Mouse (Mus musculus) embryonic facial prominence, embryonic 14.5 days (tissue): Measurements from ENCODE around the gene Sgca. TPM values are rescaled to one million over a fixed set of nuclear protein-coding genes. Genes with fewer than 3 reads are reported as not detected.
A peak's percentile ranks its signal among the peaks of the same experiment; 100 is the strongest.

ENCODE experiments used
- ATAC-seq: fragments of 200-750 bp; cut with Nextera tagmentation; 2 replicates; pipeline ENCODE4 v1.8.0; 2017; ENCODE audit warnings: low read depth, moderate number of reproducible peaks, moderate TSS enrichment
- DNase-seq: peaks from one replicate; pipeline ENCODE4 v3.0.0-alpha.2; 2015; ENCODE audit warnings: low spot score
- H3K27ac ChIP-seq: fragments of 300-500 bp; sonication (generic); replicated peaks from 2 replicates; pipeline ENCODE4 v1.5.1; 2014; ENCODE audit warnings: low read depth, mild to moderate bottlenecking, low read length, moderate library complexity
- H3K27me3 ChIP-seq: fragments of 300-500 bp; sonication (generic); replicated peaks from 2 replicates; pipeline ENCODE4 v1.6.1; 2014; ENCODE audit warnings: low read length; ENCODE audit not compliant: control insufficient read depth, insufficient read depth
- H3K36me3 ChIP-seq: fragments of 300-500 bp; sonication (generic); 2 replicates; pipeline ENCODE4 v1.6.1; 2014; ENCODE audit warnings: low read length, mixed read lengths; ENCODE audit not compliant: control insufficient read depth, insufficient read depth
- H3K4me1 ChIP-seq: fragments of 300-500 bp; sonication (generic); 2 replicates; pipeline ENCODE4 v1.6.1; 2014; ENCODE audit warnings: antibody characterized with exemption, low read length; ENCODE audit not compliant: control insufficient read depth, insufficient read depth
- H3K4me2 ChIP-seq: fragments of 300-500 bp; sonication (generic); 2 replicates; pipeline ENCODE4 v1.6.1; 2014; ENCODE audit warnings: low read depth, mild to moderate bottlenecking, low read length, moderate library complexity, mixed read lengths
- H3K4me3 ChIP-seq: fragments of 300-500 bp; sonication (generic); 2 replicates; pipeline ENCODE4 v1.5.1; 2014; ENCODE audit warnings: low read depth, mild to moderate bottlenecking, low read length
- H3K9ac ChIP-seq: fragments of 300-500 bp; sonication (generic); 2 replicates; pipeline ENCODE4 v1.6.1; 2014; ENCODE audit warnings: low read depth, mild to moderate bottlenecking, low read length, moderate library complexity, mixed read lengths
- H3K9me3 ChIP-seq: fragments of 300-500 bp; sonication (generic); 2 replicates; pipeline ENCODE4 v1.6.1; 2016; ENCODE audit warnings: low read length; ENCODE audit not compliant: control insufficient read depth
- WGBS: fragments of 180-500 bp; shearing (Covaris S2); extraction: QIAGEN DNeasy Blood & Tissue Kit; methylation state at CpG from one replicate; pipeline ENCODE4 v1.1.7; 2014; 5-methylcytosine and 5-hydroxymethylcytosine counted together
- polyA plus RNA-seq: library from polyadenylated mRNA; unstranded; fragments of >200 nt; fragmentation: Nextera tagmentation; extraction: Ambion mirVana; gene quantifications from 2 replicates; pipeline ENCODE4 v1.2.1, GENCODE M21; 2014

The Sgca gene
- polyA plus RNA-seq, 1 experiment from 2014 or later = 18.6 TPM

DNA sequence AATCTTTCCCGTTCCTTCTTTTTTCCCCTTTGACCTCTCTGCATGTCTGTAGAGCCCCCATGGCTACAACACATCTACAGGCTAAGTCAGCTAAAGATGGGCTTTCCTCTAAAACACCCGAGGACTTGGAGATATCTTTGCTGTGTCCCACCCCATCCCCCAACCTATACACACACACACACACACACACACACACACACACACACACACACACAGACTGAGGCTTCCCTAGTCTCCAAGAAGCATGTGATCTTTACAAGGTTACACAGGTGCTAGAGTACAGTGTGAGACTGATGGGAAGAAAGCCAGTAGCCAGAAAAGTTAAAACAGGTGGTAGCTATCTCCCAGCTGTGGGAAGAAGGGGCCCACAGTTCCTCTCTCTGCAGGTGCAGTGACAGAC is 10.3 kb upstream of the Sgca start:
- no peaks in the 10 kb centered on the region for H3K36me3 ChIP-seq
- WGBS = 37% methylated on average over 2 of the region's 2 CpGs
- H3K27me3 ChIP-seq = no peaks in the 10 kb centered on the region
- peaks cover 27% of the 10 kb centered on the region for H3K4me1 ChIP-seq
- no peak overlapping the region for H3K4me2 ChIP-seq
- DNase-seq (no peak), ATAC-seq (no peak)
- H3K9me3 ChIP-seq = no peaks in the 10 kb centered on the region
- no peak overlapping the region for H3K4me3 ChIP-seq
- H3K9ac ChIP-seq = no peak overlapping the region
- H3K27ac ChIP-seq = no peak overlapping the region

DNA sequence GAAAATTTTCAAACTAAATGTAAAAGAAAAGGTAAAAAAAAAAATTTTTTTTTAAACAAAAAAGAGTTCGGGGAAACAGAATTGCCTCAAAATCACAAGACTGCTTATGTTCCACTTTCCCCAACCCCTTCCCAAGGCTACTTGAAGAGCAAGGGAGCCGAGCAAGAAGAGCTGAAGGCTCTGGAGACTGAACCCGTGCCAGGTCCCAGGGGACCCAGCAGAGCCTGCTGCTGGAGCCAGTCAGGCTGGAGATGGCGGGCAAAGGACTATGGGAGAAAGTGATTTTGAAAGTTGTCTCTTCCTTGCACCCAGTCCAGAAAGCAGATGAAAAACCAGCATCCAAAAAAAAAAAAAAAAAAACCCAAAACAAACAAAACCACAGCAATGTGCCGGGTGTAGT is 9.7 kb upstream of the Sgca start:
- no peak overlapping the region for H3K4me3 ChIP-seq
- H3K9me3 ChIP-seq = no peaks in the 10 kb centered on the region
- no peak for DNase-seq
- H3K27me3 ChIP-seq = no peaks in the 10 kb centered on the region
- H3K27ac ChIP-seq = no peak overlapping the region
- H3K9ac ChIP-seq = no peak overlapping the region
- no peak for ATAC-seq
- H3K4me1 ChIP-seq = peaks cover 27% of the 10 kb centered on the region
- WGBS = 65% methylated on average over 5 of the region's 5 CpGs
- H3K4me2 ChIP-seq = no peak overlapping the region
- no peaks in the 10 kb centered on the region for H3K36me3 ChIP-seq

DNA sequence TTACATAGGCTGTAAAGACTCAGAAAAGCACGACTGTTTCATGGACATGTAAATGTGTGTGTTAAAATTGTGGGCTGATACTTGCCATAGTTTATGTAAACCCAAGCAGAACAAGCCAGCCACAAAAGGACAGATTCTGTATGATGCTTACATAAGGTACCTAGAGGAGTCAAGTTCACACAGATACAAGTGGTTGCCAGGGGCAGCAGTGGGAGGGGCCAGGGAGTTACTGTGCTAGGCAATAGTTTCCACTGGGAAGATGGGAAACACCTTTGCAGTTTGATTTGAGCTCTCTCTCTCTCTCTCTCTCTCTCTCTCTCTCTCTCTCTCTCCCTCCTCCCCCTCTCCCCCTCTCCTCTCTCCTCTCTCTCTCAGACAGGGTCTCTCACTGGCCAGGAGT is 9.0 kb upstream of the Sgca start:
- no peak for DNase-seq
- H3K27ac ChIP-seq = no peak overlapping the region
- 37% methylated on average over 1 of the region's 1 CpGs for WGBS

DNA sequence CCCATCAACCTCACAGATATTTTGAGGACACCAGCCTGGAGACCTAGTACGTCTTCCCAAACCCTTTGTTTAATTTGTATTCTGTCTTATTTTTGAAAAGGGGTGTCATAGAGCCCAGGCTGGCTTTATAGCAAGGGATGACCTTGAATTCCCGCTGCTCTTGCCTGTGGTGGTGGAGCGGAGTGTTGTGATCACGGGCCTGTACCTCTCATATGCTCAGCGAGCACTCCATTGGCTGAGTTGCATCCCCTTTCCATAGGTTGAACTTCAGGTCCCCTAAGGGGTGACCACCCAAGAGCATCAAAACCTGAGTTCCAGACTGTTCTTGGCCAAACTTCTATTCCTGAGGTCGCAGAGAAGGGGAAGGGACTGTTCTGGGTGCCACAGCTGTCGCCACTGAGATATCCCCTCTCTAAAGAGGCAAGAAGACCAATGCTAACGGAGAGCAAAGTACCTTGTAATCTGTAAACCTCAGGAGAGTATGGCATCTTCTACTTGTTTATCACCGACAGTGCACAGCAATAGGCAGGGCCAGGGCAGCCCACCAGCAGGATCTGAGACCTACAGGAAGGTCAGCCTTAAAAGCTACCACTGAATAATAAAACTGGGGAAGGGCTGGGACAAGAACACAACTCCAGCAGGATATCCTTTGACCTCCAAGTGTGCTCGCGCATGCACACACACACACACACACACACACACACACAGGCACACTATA is 3.5 kb upstream of the Sgca start:
- no peaks in the 10 kb centered on the region for H3K36me3 ChIP-seq
- no peaks in the 10 kb centered on the region for H3K27me3 ChIP-seq
- no peak overlapping the region for H3K27ac ChIP-seq
- ATAC-seq (no peak), DNase-seq (no peak)
- peak overlapping the region; percentile 28 for H3K9ac ChIP-seq
- peak overlapping the region; percentile 58 for H3K4me2 ChIP-seq
- H3K4me1 ChIP-seq = peaks cover 8% of the 10 kb centered on the region
- peak overlapping the region; percentile 30 for H3K4me3 ChIP-seq
- 73% methylated on average over 11 of the region's 11 CpGs for WGBS
- H3K9me3 ChIP-seq = no peaks in the 10 kb centered on the region

More for the DNA sequence above, 9.0 kb upstream of the Sgca start:
- Histone ChIP-seq H3K9ac (no peak overlapping the region), H3K36me3 (no peaks in the 10 kb centered on the region), H3K4me3 (no peak overlapping the region), H3K4me1 (peaks cover 21% of the 10 kb centered on the region), H3K27me3 (no peaks in the 10 kb centered on the region), H3K9me3 (no peaks in the 10 kb centered on the region), H3K4me2 (no peak overlapping the region)
- ATAC-seq = no peak

DNA sequence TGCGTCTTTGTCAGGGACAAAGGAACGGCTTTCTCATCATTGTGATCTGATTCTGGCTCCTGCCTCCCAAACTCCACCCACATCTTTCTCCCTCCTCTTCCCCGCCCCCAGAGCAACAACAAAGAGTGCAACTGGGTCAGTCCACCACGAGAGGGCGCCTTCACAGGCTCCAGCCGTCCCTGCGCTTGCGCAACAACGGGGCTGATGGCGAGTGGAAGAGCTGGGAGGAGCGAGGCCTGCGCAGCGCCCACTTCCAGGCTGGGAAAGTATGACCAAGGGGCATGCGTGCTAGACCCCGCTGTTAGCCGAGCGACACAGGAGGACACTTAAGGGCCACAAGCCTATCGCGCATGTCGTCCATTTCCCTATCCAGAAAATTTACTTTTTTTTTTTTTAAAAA is 2.8 kb upstream of the Sgca start:
- Histone ChIP-seq H3K27me3 (no peaks in the 10 kb centered on the region), H3K4me3 (peak overlapping the region; percentile 30), H3K4me1 (peaks cover 8% of the 10 kb centered on the region), H3K36me3 (no peaks in the 10 kb centered on the region), H3K9me3 (no peaks in the 10 kb centered on the region), H3K27ac (no peak overlapping the region), H3K9ac (peak overlapping the region; percentile 55; the same call in 1 of the 2 replicates), H3K4me2 (peak overlapping the region; percentile 58)
- DNase-seq = peak; percentile 96
- peak; percentile 94 for ATAC-seq
- under 1% methylated on average over 20 of the region's 20 CpGs for WGBS

DNA sequence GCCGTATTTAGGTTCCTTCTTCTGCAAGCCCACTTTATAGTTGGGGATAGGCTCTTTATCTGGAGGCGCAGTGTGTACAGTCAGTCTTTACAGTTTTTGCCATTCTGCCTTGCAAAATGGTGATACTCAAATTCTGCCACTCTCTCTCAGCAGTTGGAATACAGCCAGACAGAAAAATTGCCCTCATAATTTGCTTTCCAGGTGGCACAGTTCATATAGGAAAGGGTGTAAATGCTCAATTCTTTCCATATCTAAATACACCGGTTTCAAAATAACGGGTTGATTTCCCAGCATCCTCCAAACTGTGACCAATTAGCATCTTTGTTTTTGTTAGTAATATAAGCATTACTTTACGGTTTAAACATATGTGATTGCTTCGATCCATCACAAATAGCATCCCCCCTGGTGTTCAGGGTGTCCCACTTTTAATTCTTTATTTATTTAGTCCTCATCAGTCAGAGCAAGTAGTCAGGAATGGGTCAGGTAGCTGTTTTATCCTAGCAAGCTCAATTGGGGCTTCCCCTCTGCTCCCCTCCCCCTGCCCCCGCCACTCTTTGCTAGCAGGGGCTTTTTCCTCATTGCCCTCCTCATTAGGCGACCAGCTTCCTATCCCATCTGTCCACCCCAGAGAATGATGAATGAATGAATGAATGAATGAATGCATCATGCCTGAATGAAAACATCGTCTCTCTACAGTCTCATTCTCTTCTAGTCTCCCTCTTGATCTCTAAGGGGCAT is 2.2 kb upstream of the Sgca start:
- Histone ChIP-seq H3K4me2 (peak overlapping the region; percentile 58), H3K9me3 (no peaks in the 10 kb centered on the region), H3K36me3 (no peaks in the 10 kb centered on the region), H3K4me3 (peak overlapping the region; percentile 30), H3K27ac (no peak overlapping the region), H3K27me3 (no peaks in the 10 kb centered on the region), H3K4me1 (peaks cover 8% of the 10 kb centered on the region), H3K9ac (peak overlapping the region; percentile 55)
- WGBS = 42% methylated on average over 9 of the region's 9 CpGs
- ATAC-seq (no peak; the same call in 1 of the 2 replicates), DNase-seq (no peak)

DNA sequence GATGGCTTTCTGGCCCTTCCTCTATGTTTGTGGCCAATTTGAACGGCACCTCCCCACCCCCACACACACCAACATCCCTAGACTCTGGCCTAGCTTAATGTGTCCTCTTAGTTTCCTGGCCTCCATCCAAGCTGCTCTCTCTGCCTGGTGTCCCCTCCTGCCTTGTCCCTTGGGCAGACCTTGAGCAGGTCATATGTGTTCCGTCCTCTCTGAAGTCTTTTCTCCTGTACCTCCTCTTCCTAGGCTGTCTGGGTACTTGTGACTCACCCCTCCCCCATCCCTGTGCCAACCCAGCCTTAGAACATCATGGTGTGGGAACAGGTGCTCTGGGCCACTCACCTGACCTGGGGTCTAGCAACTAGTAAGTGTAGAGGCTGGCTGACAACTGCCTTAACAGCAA is 1.2 kb downstream of the Sgca start:
- no peak for ATAC-seq
- Histone ChIP-seq H3K9me3 (no peaks in the 10 kb centered on the region), H3K36me3 (no peaks in the 10 kb centered on the region), H3K27ac (no peak overlapping the region), H3K4me3 (no peak overlapping the region), H3K4me1 (peaks cover 8% of the 10 kb centered on the region), H3K27me3 (no peaks in the 10 kb centered on the region), H3K4me2 (no peak overlapping the region), H3K9ac (no peak overlapping the region)
- WGBS = 65% methylated on average over 2 of the region's 2 CpGs
- no peak for DNase-seq

DNA sequence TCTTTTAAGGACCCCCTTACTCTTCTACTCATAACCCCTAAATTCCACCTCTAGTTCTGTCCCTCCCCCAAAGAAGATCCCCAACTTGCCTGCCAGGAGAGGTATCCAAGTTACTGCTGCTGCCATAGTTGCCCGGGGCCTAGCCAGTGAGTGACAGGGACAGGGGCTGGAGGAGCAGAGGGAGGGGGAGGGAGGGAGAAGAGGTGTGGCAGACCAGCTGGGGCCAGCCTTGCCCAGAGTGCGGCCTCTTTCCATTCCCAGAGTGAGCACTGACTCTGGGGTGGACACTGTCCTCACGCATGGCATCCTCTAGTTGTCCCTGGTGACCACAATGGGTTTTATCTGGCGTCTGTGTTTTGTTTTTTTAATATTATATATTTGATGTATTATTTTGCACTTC is 2.8 kb downstream of the Sgca start:
- Histone ChIP-seq H3K4me2 (no peak overlapping the region), H3K4me1 (peaks cover 4% of the 10 kb centered on the region; the same call in 1 of the 2 replicates), H3K36me3 (no peaks in the 10 kb centered on the region), H3K9me3 (no peaks in the 10 kb centered on the region), H3K9ac (no peak overlapping the region), H3K27me3 (no peaks in the 10 kb centered on the region), H3K27ac (no peak overlapping the region), H3K4me3 (no peak overlapping the region)
- WGBS = 43% methylated on average over 4 of the region's 4 CpGs
- DNase-seq = no peak
- ATAC-seq = peak; percentile 81
